Mouse (Mus musculus) megakaryocyte, embryonic 14.5 days (primary cell): ENCODE data around the gene Capns1.

ENCODE experiments used
- FLI1 ChIP-seq: IDR thresholded peaks from 2 replicates; pipeline ENCODE4 v1.6.1; 2012; ENCODE audit warnings: low read length, inconsistent platforms, mixed read lengths
- GATA1 ChIP-seq: IDR thresholded peaks from 3 replicates; pipeline ENCODE4 v1.6.1; 2012; ENCODE audit warnings: mixed read lengths, low read length, inconsistent platforms, borderline replicate concordance

DNA sequence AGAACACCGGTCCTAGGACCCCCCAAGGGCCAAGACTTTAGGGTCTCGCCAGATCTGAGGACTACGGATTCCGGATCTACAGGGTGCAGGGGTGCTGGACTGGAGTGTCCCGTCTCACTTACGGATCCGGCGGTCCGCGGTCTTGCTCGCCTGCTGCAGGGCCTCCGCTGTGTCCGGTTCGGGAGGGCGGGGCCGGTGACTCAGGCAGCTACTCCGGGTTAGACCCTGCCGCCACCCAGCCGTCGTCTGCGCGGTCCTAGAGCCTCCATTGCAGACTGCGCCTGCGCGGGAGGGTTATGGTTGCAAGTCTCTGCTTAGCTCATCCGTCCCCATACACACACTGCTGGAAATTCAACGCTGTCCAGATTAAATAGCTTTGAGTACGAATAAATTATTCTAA is 3.7 kb downstream of the Capns1 start:
- TF ChIP-seq GATA1 (no peak), FLI1 (no peak)
